Mouse (Mus musculus): ENCODE measurements around the gene Iqcf5. TPM values are rescaled to one million over a fixed set of nuclear protein-coding genes. Genes with fewer than 3 reads are reported as not detected.

Gene Iqcf5
- polyA plus RNA-seq (2016; fragmentation: Nextera tagmentation; extraction: Ambion mirVana) = not detected in 2 replicates

- no peak for ATAC-seq (ENCODE audit: insufficient number of reproducible peaks, insufficient read depth, low FRiP score, low TSS enrichment)
- Histone ChIP-seq H3K36me3 (no peaks in the 10 kb centered on the region), H3K27ac (no peak within 1 kb of the TSS), H3K4me1 (no peaks in the 10 kb centered on the region), H3K27me3 (no peaks in the 10 kb centered on the region), H3K4me2 (replicated peaks) (no peak within 1 kb of the TSS), H3K9ac (no peak within 1 kb of the TSS), H3K9me3 (no peaks in the 10 kb centered on the region), H3K4me3 (no peak within 1 kb of the TSS)
- WGBS = 83% methylated on average over 4 of the region's 4 CpGs
Measured at GRCm38 (mm10) chr9:106514273-106514672, at the start of gene Iqcf5. TSS of gene Iqcf5 (plus strand) at chr9:106514573.

GRCm38 (mm10) chr9:106464751-106465541, 49.4 kb upstream of the Iqcf5 start:
- Histone ChIP-seq H3K27ac (peak overlapping the region; percentile 50; the same call in 1 of the 2 replicates), H3K9ac (peak overlapping the region; percentile 72), H3K4me3 (peak overlapping the region; percentile 53), H3K36me3 (peaks cover 35% of the 10 kb centered on the region), H3K27me3 (0 out of 2 replicates have a peak, but pooled peaks cover 8% of the 10 kb centered on the region), H3K4me2 (replicated peaks) (peak overlapping the region; percentile 89), H3K9me3 (no peaks in the 10 kb centered on the region), H3K4me1 (peaks cover 16% of the 10 kb centered on the region)
- ATAC-seq (ENCODE audit: insufficient number of reproducible peaks, insufficient read depth, low FRiP score, low TSS enrichment) = peak; percentile 53
- WGBS = 2% methylated on average over 97 of the region's 99 CpGs

- 0 out of 2 replicates have a peak, but pooled peaks cover 8% of the 10 kb centered on the region for H3K27me3 ChIP-seq
- peaks cover 28% of the 10 kb centered on the region for H3K36me3 ChIP-seq
- peak within 1 kb of the TSS; percentile 72 for H3K9ac ChIP-seq
- H3K4me2 ChIP-seq (replicated peaks) = peak within 1 kb of the TSS; percentile 89
- peak within 1 kb of the TSS; percentile 50; the same call in 1 of the 2 replicates for H3K27ac ChIP-seq
- peak within 1 kb of the TSS; percentile 53 for H3K4me3 ChIP-seq
- no peaks in the 10 kb centered on the region for H3K9me3 ChIP-seq
- H3K4me1 ChIP-seq = peaks cover 12% of the 10 kb centered on the region
- 36% methylated on average over 26 of the region's 26 CpGs for WGBS
- no peak for ATAC-seq (ENCODE audit: insufficient number of reproducible peaks, insufficient read depth, low FRiP score, low TSS enrichment)
Measured at GRCm38 (mm10) chr9:106465571-106466200, 48.7 kb upstream of the Iqcf5 start, which contains the start of gene Gpr62. TSS of gene Gpr62 (minus strand) at chr9:106465938.

GRCm38 (mm10) chr9:106466721-106467120, 47.7 kb upstream of the Iqcf5 start:
- peaks cover 16% of the 10 kb centered on the region for H3K4me1 ChIP-seq
- no peak for ATAC-seq (ENCODE audit: insufficient number of reproducible peaks, insufficient read depth, low FRiP score, low TSS enrichment)
- no peak overlapping the region for H3K27ac ChIP-seq
- H3K36me3 ChIP-seq = peaks cover 19% of the 10 kb centered on the region
- no peak overlapping the region for H3K9ac ChIP-seq
- H3K4me2 ChIP-seq (replicated peaks) = no peak overlapping the region
- H3K27me3 ChIP-seq = 0 out of 2 replicates have a peak, but pooled peaks cover 8% of the 10 kb centered on the region
- H3K9me3 ChIP-seq = no peaks in the 10 kb centered on the region
- no peak overlapping the region for H3K4me3 ChIP-seq
- 90% methylated on average over 6 of the region's 6 CpGs for WGBS

GRCm38 (mm10) chr9:106467746-106468145, 46.6 kb upstream of the Iqcf5 start:
- Histone ChIP-seq H3K9me3 (no peaks in the 10 kb centered on the region), H3K27ac (no peak overlapping the region), H3K4me3 (no peak overlapping the region), H3K27me3 (0 out of 2 replicates have a peak, but pooled peaks cover 8% of the 10 kb centered on the region), H3K9ac (no peak overlapping the region), H3K4me2 (replicated peaks) (no peak overlapping the region), H3K36me3 (peaks cover 9% of the 10 kb centered on the region), H3K4me1 (peaks cover 24% of the 10 kb centered on the region)
- 75% methylated on average over 7 of the region's 7 CpGs for WGBS
- no peak for ATAC-seq (ENCODE audit: insufficient number of reproducible peaks, insufficient read depth, low FRiP score, low TSS enrichment)

GRCm38 (mm10) chr9:106469317-106469716, 45.1 kb upstream of the Iqcf5 start:
- no peak overlapping the region for H3K4me2 ChIP-seq (replicated peaks)
- H3K4me3 ChIP-seq = no peak overlapping the region
- no peaks in the 10 kb centered on the region for H3K36me3 ChIP-seq
- no peak overlapping the region for H3K9ac ChIP-seq
- H3K4me1 ChIP-seq = peaks cover 22% of the 10 kb centered on the region
- H3K9me3 ChIP-seq = no peaks in the 10 kb centered on the region
- no peak for ATAC-seq (ENCODE audit: insufficient number of reproducible peaks, insufficient read depth, low FRiP score, low TSS enrichment)
- no peak overlapping the region for H3K27ac ChIP-seq
- 62% methylated on average over 6 of the region's 6 CpGs for WGBS
- H3K27me3 ChIP-seq = no peaks in the 10 kb centered on the region

GRCm38 (mm10) chr9:106469776-106470175, 44.6 kb upstream of the Iqcf5 start:
- Histone ChIP-seq H3K9ac (no peak overlapping the region), H3K4me2 (replicated peaks) (no peak overlapping the region), H3K4me1 (peaks cover 23% of the 10 kb centered on the region), H3K4me3 (no peak overlapping the region), H3K9me3 (no peaks in the 10 kb centered on the region), H3K36me3 (no peaks in the 10 kb centered on the region), H3K27me3 (no peaks in the 10 kb centered on the region), H3K27ac (no peak overlapping the region)
- 60% methylated on average over 9 of the region's 9 CpGs for WGBS
- no peak for ATAC-seq (ENCODE audit: insufficient number of reproducible peaks, insufficient read depth, low FRiP score, low TSS enrichment)

GRCm38 (mm10) chr9:106470991-106471750, 43.2 kb upstream of the Iqcf5 start:
- ATAC-seq (ENCODE audit: insufficient number of reproducible peaks, insufficient read depth, low FRiP score, low TSS enrichment) = no peak
- 57% methylated on average over 14 of the region's 14 CpGs for WGBS
- H3K9ac ChIP-seq = no peak overlapping the region
- H3K27ac ChIP-seq = no peak overlapping the region
- H3K4me3 ChIP-seq = no peak overlapping the region
- no peaks in the 10 kb centered on the region for H3K36me3 ChIP-seq
- no peaks in the 10 kb centered on the region for H3K27me3 ChIP-seq
- peak overlapping the region; percentile 29; the same call in 1 of the 2 replicates for H3K4me2 ChIP-seq (replicated peaks)
- H3K9me3 ChIP-seq = no peaks in the 10 kb centered on the region
- H3K4me1 ChIP-seq = peaks cover 31% of the 10 kb centered on the region

- 14% methylated on average over 5 of the region's 5 CpGs for WGBS
- Histone ChIP-seq H3K27ac (0 out of 2 replicates have a peak overlapping the region, but pooled peaks have one; percentile 24), H3K4me2 (replicated peaks) (peak overlapping the region; percentile 29), H3K27me3 (no peaks in the 10 kb centered on the region), H3K9me3 (no peaks in the 10 kb centered on the region), H3K4me1 (peaks cover 36% of the 10 kb centered on the region), H3K36me3 (no peaks in the 10 kb centered on the region), H3K4me3 (no peak overlapping the region), H3K9ac (no peak overlapping the region)
- ATAC-seq (ENCODE audit: insufficient number of reproducible peaks, insufficient read depth, low FRiP score, low TSS enrichment) = no peak
Measured at GRCm38 (mm10) chr9:106471892-106472291, 42.5 kb upstream of the Iqcf5 start.

- Histone ChIP-seq H3K4me2 (replicated peaks) (no peak overlapping the region), H3K4me1 (peaks cover 36% of the 10 kb centered on the region), H3K36me3 (no peaks in the 10 kb centered on the region), H3K27ac (peak overlapping the region; percentile 24; the same call in 1 of the 2 replicates), H3K27me3 (no peaks in the 10 kb centered on the region), H3K9ac (no peak overlapping the region), H3K9me3 (no peaks in the 10 kb centered on the region), H3K4me3 (no peak overlapping the region)
- no peak for ATAC-seq (ENCODE audit: insufficient number of reproducible peaks, insufficient read depth, low FRiP score, low TSS enrichment)
- WGBS = 70% methylated on average over 4 of the region's 4 CpGs
Measured at GRCm38 (mm10) chr9:106472321-106472720, 42.1 kb upstream of the Iqcf5 start.

GRCm38 (mm10) chr9:106473081-106473752, 41.2 kb upstream of the Iqcf5 start:
- Histone ChIP-seq H3K4me2 (replicated peaks) (no peak overlapping the region), H3K9me3 (no peaks in the 10 kb centered on the region), H3K9ac (no peak overlapping the region), H3K36me3 (no peaks in the 10 kb centered on the region), H3K4me3 (no peak overlapping the region), H3K27ac (no peak overlapping the region), H3K27me3 (no peaks in the 10 kb centered on the region), H3K4me1 (peaks cover 42% of the 10 kb centered on the region)
- 87% methylated on average over 16 of the region's 16 CpGs for WGBS
- no peak for ATAC-seq (ENCODE audit: insufficient number of reproducible peaks, insufficient read depth, low FRiP score, low TSS enrichment)

Measured in embryonic facial prominence, embryonic 12.5 days (tissue).